Mouse (Mus musculus) thymus, postnatal 0 days (tissue): Measurements from ENCODE around the gene Carmil2. TPM values are rescaled to one million over a fixed set of nuclear protein-coding genes. Genes with fewer than 3 reads are reported as not detected.

Experiments used
- DNase-seq: peaks from one replicate; pipeline ENCODE4 v3.0.0-alpha.2; 2015; ENCODE audit warnings: low spot score
- polyA plus RNA-seq: library from polyadenylated mRNA; unstranded; fragments of >200 nt; fragmentation: Nextera tagmentation; extraction: Ambion mirVana; gene quantifications from 2 replicates; pipeline ENCODE4 v1.2.1, GENCODE M21; 2015

The Carmil2 gene
- polyA plus RNA-seq: 53.7 and 63.6 TPM in 2 replicates

DNA sequence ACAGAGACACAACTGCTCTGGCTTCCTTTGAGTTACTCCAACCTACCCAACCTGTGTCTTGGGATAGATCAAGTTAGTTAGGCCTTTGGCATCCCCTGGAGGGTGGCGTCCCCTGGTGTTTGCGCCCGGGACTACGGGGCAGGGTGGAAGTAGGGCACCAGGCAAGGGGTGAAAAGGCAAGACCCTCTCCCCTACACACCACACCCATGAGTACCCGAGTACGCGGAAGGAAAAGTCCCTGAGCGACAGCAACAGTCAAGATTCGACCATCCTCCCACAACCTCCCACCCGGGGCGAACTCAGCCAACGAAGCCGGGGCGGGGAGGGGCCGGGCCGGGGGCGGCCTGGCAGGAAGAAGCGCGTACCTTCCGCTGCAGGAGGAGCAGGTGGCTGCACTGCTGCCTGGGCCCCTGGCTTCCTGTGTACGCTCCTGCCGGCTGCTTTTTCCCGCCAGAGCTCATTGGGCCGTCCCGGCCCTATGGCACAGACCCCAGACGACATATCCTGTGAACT is at the start of gene Carmil2:
Carmil2 (plus strand) TSS at position 479 of the 513 bp plus-strand sequence.
- peak; percentile 98 for DNase-seq

DNA sequence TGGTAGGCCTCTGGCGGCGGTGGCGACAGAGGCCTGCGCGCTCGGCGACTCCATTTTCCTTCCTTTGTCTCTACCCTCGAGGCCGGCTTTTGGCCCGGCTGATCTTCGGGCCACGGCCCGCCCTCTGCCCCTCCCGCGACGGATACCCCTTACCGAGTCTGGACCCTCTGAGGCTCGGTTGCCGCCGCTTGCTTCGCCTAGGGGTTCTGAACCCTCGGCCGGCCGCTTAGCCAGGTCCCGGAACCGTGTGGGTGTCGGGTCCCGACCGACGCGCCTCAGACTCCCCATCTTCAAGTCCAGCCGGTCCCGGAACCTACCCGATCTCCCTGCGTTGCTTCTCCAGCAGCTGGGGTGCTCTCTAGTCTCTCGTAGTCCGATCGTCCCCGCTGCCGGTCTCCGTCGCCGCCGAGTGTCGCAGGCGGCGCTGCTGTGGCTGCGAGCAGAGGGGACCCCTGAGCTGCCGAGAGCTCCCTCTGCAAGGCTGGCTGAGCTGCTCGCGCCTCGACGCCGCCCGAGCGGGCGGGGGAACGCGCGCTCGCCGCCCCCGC is 49.0 kb upstream of the Carmil2 start, which contains the start of gene Agrp:
Agrp (minus strand) TSS at position 431 of the 548 bp plus-strand sequence.
- DNase-seq: peak; percentile 74

DNA sequence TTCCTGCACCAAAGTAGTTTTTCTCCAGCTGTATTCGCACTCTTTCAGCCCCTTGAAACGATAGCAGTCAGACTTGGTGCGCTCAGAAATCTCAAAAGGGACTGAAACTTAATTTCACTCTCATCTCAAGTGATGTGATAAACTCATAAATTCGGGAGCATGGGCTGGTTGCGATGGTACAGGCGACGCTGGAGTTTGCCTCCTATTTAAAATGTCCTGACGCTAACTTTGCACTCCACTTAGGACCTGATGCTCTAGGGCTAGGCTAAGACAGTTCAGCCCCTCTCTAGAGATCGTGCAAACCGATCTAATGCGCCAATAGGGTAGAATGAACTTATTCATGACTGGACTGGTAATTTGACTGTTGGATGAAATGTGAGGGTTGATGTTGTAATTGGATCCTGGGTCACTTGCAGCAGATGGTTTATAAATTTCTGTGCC is 48.5 kb upstream of the Carmil2 start:
- DNase-seq: peak; percentile 42

DNA sequence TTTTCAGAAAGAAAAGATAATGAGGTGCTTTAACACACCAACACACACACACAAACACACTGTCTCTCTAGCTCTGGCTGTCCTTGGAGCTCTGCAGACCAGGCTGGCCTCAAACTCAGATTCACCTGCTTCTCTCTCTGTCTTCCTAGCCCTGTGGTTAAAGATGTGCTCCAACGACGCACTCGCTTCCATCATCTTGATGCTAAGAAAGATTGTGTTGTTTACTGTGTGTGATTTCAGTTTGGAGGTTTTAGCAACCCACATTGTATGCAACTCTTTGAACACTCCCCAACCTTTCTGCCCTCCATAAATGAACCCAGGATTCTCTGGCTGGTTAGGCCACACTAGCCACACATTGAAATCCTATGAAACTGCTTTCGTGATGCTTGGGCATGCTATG is 47.6 kb upstream of the Carmil2 start:
- peak; percentile 55 for DNase-seq

DNA sequence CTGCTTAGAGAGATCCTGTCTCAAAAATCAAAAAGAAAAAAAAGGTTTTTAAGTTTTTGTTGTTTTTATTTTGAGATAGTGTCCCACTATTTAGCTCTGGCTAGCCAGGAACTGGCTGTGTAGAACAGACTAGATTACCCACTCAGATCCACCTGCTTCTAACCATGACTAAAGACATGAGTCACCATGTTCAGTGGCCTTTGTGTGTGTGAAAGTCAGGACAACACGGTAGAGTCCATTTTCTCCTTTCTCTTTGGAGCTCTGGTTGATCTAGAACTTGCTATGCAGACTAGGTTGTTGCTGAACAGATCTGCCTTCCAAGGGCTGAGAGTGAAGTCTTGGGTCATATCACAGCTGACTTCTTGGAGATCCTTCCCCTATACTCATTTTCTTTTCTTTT is 46.2 kb upstream of the Carmil2 start:
- no peak for DNase-seq

DNA sequence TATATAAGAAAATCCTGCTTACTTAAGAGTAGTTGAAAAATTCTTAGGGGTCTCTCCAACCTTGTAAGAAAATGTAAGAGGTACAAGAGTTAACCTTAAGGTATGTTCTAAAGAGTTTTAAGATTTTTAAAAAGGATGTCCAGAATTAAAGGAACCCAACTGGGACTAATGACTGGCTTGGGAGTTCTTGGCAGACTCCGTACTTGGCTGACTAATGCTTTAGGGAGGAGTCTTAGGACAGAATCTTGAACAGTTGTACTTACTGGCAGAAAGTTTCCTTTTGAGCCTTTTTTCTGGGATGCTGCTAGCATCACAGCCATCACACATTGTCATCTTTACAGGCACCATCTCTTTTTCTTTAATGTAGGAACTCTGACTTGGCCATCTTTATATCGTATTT is 45.6 kb upstream of the Carmil2 start:
- DNase-seq: no peak

DNA sequence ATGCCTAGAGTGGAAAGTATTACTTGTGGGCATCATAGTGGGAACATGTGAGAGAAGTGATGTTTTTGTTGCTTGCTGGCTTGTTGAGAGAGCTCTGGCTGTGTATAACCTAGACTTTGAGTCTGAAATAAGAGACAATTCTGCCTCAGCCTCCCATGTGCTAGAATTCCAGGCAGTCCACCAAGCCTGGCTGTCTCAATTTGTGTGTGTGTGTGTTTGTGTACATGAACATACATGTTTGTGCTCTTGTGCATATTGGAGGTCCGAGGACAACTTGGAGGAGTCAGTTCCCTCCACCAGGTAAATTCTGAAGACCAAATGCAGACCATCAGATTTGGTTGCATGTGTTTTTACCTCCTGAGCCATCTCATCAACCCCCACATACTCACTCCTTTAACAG is 40.9 kb upstream of the Carmil2 start:
- DNase-seq: no peak

DNA sequence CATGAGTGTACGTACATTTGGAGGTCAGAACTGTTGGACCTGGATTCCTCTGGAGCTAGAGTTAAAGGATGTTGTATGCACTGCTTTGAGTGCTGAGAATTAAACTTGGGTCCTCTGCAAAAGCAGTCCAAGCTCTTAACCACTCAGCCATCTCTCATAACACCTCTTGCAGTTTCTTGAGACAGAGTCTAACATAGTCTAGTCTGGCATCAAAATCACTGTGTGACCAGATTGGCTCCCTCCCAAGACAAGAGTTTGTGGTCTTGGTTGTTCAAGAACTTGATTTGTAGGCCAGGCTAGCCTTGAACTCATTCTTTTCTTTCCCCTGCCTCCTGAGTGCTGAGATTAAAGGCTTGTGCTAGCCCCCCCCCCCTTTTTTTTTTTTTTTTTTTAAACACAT is 37.1 kb upstream of the Carmil2 start:
- no peak for DNase-seq

DNA sequence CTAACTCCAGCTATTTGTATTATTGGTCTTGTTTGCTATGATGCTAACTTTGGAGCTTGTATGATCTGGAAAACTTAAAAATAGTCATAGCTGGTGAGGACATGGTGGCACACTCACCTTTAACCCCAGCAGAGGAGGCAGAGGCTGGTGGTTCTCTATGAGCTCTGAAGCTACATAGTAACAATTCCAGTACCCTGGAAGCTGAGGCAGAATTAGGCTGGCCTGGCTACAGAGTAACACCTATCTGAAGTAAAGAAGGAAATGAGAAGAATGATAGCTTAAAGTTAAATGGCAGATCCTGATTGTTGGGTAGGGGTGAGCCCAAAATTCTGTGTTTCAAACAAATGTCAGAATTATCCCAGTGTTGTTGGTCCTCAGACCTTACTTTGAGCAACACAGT is 28.4 kb upstream of the Carmil2 start:
- DNase-seq: no peak

DNA sequence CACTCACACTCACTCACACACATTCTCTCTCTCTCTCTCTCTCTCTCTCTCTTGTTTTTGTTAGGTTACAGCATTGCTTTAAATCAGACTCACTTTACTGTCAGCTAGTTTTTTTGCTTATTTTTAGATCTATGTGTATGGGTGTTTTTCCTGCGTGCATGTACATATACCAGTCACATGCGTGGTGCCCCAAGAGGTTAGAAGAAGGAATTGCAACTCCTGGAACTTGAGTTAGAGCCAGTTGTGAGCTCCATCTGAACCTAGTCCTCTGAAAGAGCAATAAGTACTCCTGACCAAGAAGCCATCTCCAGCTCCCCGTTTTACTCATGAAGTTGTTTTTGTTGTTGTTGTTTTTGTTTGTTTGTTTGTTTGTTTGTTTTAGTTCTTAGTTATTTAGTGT is 24.9 kb upstream of the Carmil2 start:
- DNase-seq: peak; percentile 69

DNA sequence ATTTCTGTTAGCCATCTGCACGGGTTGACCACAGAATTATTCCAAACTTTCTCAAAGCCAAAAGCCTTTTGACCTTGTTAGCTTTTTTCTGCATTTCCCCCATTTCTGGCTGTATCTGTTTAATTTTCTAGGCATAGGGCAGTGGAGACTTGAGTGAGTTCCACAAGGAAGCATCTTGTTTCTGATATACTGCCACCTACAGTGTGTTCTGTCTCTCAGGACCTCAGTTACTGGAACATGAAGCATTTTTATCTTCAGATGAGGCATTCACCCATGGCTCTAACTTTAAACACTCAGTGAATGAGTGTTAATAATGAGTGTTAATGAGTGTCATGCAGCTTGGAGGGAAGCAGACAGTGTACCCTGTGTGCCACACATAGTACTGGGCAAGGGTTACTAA is 8.2 kb upstream of the Carmil2 start:
- no peak for DNase-seq

DNA sequence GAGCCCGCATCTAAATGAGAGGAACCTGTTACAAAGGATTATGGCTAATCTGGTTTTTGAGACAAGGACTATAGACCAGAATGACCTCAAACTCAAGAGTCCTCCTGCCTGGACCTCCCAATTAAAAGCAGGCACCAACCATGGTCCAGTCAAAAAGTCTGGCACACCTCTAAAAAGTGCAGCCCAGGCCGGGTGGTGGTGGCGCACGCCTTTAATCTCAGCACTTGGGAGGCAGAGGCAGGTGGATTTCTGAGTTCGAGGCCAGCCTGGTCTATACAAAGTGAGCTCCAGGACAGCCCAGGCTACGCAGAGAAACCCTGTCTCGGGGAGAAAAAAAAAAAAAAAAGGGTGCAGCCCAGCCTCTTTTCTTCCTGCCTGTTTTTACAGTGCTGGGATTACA is 749 bp upstream of the Carmil2 start:
- no peak for DNase-seq

DNA sequence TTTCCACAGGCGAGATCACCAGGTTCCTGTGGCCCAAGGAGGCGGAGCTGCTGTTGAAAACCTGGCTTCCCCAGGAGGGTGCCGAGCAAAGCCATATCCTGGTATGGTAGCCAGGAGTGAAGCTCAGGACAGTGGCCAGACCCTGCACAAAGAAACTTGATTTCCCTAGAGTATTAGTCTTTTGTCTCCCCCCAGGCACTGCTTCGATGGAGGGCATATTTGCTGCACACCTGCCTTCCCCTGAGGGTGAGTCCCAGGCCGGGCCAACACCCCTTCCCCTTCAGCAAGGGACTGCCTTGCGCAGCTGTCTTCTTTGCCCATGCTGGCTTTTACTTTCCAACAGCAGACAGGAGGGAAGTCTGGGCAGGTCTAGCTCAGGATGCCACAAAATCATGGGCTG is 477 bp downstream of the Carmil2 start:
- peak; percentile 54 for DNase-seq

DNA sequence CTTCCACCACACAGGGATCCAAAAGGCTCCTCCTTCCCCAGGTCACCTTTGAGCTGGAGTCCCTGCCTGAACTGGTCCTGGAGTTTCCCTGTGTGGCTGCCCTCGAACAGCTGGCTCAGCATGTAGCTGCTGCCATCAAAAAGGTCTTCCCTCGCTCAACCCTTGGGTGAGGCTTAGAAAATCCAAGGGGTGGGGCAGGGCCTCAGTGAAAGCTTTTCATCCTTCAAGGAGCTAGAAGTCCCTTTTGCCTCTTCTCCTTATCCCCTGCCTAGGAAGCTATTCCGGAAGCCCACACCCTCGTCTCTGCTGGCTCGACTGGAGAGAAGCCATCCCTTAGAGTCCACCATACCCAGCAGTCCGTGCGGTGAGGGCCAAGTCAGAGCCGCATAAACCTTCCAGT is 1.4 kb downstream of the Carmil2 start:
- DNase-seq: no peak

DNA sequence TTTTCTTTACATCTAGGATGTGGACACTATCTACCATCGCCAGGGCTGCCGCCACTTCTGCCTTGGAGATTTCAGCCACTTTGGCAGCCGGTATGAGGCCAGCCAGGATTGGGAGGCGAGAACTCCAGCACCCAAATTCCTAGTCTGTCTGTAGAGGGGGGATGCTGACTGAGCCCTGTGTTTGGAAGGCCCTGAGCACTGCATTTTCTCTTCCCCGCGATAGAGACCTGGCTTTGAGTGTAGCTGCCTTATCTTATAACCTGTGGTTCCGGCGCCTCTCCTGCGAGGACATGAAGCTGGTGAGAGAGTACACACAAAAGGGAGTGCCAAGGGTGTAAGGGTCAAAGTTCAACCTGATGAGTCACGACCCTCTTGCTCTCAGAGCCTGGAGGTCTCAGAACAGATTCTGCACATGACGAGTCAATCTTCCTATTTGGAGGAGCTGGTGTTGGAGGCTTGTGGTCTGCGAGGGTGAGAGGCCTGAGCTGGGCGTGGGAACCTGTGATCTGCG is 2.2 kb downstream of the Carmil2 start:
- DNase-seq: no peak

DNA sequence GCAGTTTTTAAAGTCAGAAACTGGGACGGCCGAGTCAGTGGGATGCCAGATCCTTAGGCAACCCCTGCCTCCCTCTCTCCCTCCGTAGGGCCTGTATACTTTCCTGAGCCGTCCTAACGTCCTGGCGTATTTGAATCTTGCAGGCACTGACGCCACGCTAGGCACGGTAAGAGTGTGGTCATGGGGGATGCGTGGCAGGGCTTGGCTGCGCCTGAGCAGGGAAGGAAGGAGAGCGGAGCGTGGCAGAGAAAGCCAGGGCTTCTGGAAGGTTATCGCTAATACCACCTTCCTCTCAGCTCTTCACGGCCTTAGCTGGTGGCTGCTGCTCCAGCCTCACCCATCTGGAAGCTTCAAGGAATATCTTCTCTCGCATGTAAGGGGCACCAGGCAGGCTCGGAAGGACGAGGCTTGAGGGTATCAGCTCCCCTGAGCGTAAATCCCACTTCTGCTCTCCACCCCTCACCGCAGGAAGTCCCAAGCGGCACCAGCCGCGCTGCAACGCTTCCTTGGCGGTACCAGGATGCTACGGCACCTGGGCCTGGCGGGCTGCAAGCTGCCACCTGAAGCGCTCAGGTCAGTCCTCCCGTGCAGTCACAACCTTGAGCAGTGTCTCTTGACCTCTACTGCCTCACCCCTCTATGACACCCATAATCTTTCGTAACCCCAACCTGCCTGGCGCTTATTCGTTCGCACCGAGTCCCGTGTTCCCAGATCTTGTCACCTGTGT is 3.3 kb downstream of the Carmil2 start:
- no peak for DNase-seq

DNA sequence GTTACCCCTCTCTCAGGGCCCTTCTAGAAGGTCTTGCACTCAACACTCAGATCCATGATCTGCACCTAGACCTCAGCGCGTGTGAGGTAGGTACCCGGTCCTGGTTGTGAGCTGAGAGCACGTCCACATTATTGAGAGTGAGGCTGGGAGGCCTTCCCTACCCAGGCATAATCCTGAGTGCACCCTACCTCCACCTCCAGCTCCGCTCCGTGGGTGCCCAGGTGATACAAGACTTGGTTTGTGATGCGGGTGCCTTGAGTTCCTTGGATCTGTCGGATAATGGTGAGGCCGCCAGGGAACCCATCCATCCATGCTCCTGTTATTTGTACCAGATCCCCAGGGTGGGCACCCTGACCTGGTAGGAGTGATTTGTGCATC is 3.9 kb downstream of the Carmil2 start:
- no peak for DNase-seq

DNA sequence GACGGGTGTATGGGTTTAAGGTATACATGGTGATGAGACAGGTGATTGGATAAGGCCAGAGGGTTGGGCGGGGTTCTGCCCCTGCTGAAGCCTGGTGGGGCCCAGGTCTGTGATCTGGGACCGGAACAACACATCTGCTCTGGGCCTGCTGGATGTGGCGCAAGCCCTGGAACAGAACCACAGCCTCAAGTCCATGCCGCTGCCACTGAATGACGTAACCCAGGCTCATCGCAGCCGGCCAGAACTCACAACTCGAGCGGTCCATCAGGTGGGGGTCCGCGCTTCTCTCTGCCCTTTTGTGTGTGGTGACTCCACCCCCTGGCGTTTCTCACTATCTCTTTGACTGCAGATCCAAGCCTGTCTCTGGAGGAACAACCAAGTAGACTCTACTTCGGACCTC is 4.9 kb downstream of the Carmil2 start:
- no peak for DNase-seq

DNA sequence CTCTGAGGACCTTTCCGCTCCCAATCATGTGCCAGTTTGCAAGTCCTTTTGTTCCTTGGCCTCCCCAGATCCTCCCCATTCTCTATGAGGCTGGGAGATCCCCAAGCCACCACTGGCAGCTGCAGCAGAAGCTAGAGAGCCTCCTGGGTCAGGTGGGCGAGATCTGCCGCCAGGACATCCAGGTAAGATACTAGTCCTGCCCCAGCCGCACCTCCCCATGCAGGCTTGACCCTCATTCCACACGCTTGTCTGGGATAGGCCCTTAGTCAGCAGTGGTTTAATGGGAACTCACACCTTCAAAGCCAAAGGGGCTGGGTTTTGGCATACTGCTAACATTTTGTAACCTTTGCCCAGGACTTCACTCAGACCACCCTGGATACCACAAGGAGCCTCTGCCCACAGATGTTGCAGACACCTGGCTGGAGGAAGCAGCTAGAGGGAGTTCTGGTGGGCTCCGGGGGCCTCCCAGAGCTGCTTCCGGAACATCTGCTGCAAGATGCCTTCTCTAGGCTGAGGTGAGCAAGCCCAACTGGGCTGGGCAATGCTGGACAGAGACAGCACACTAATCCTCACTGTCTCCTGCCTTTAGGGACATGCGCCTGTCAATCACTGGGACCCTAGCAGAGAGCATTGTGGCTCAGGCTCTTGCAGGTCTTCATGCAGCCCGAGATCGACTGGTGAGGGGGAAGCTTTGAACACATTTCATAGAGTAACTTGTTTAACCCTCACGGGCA is 6.5 kb downstream of the Carmil2 start:
- DNase-seq: no peak

DNA sequence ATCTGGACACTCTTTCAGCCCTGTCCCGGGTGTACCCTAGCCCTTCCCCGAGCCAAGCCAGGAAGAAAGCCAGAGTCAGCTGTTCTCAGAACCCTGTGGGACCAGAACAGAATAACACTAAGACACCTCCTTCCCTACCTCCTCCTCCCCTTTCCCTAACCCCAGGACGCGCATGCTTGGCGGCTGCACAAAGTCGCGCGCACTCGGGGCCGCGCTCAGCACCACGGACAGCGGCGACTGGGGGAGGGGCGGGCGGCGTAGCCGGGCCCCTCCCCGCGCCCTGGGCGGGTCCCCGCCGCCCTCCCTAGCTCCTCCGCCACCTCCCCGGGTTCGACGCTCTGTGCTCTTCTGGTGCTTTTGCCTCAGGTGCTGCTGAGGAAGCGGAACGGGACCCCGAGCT is 7.6 kb downstream of the Carmil2 start:
- peak; percentile 40 for DNase-seq

DNA sequence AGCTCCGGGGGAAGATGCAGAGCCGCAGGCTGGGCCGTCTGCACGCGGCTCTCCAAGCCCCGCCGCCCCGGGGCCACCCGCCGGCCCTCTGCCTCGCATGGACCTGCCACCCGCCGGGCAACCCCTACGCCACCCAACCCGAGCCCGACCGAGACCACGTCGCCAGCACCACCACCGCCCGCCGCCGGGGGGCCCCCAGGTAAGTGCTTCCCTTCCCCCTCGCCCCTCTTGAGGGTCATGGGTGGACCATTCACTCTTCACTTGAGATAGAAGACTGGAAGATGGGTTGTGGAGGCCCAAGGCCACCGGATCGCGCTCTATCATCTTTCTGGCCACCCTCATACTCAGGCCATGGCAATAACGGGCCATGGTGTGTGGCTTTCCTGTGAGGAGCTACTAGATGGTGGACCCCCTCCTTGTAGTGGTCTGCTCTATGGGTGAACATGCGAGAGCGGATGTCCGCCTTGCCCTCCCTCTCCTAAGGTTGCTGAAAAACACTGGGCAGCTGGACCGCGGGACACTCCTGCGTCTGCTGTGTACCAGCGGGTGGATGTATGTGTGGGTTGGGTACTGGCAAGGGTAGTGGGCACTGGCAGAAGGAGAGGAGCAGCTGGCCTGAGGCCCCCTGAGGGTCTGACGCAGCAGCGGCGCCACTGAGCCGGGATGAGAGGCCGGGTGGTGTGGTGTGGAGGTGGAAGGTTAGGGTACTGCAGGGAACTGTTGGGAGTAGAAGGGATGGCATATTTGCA is 8.2 kb downstream of the Carmil2 start:
- no peak for DNase-seq
